ENCODE assay signal across 8 mouse cellular contexts in the genomic region with DNA sequence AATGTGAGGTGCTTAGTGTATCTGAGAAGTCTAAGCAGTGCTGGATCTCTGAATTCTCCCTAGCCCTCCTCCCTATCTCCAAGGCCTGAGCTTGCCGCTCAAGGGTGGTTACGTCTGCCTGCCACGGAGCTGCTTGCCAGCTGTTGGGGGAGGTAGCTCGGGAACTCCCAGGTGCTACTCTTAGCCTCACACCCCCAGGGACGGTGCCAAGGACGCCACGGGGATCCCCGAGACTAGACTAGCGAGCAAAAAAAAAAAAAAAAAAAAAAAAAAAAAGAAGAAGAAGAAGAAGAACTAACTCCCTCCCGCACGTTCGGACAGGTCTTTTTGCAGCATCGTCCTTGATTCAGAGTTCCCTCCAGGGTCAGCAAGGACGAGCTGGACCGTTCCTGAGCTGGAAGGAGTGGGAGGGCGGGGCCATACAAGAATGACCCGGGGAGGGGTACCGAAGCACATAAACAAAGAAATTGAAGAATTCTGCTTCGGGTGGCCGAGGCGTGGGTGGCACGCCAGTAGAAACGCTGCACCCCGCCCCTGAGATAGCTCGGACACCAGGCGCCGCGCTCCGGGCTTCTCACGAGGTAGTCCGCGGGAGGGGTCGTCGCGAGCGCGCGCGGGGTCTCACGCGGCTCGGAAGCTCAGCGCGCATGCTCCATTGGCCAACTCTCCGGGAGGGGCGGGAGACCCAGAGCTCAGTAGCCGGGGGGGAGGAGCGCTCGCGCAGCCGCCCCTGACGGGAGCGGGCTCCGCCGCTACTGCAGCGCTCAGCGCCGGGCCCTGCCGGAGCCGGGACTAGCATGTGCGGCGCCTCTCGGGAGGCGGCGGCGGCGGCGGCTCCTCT. TPM values are rescaled to one million over a fixed set of nuclear protein-coding genes. Genes with fewer than 3 reads are reported as not detected.
DNase-seq lines count a peak whose midpoint lies in the region; ATAC-seq and TF ChIP-seq lines count a peak whose summit lies in the region.

TSS of gene Carmil3 (plus strand) at position 291 of the 841 bp plus-strand sequence.

- intact Hi-C loops in left cerebral cortex, adult 2 months (cut with DNase I): no loop called here

- CTCF ChIA-PET in Patski (lab: Charles Lee): interaction anchor here (0.7 to 2.3 kb wide), 4 partner anchors 12 to 186 kb away, joined by 3 to 15 read pairs (median 4); partner anchors contain the start of gene Dhrs4

- WGBS in hindbrain, embryonic 16.5 days: 1% methylated on average over 57 of the region's 68 CpGs

- POLR2A ChIA-PET in Patski (lab: Charles Lee): interaction anchor here (1.7 kb wide), 1 partner anchor 11 kb away, joined by 5 read pairs; no protein-coding TSS in a partner anchor

- H3K36me3 ChIP-seq in hindbrain, embryonic 16.5 days (ENCODE audit: control insufficient read depth, insufficient read depth, low read length): no peaks in the 10 kb centered on the region; the same call in 1 of the 2 replicates

- H3K4me3 ChIP-seq in hindbrain, embryonic 16.5 days (ENCODE audit: low read length): peak within 1 kb of the TSS; percentile 90
- peak within 1 kb of the TSS; percentile 92 for H3K4me3 ChIP-seq in left cerebral cortex, adult 2 months

- in situ Hi-C loops in Patski (cut with MboI; ENCODE audit: low pct_unique_long_range_greater_than_20kb): loop anchor here (10.0 kb wide), 2 partner anchors 64 to 124 kb away; partner anchors contain the start of gene Rec8

- DNase-seq in Patski (ENCODE audit: low read depth, low spot score): no peak
- peak; percentile 90 to 94 for DNase-seq in cerebellum, postnatal 14 days
- DNase-seq in frontal cortex, postnatal 36 days (ENCODE audit: low spot score in 2 of 2): peak; percentile 82 to 85
- DNase-seq in left cerebral cortex, adult 2 months (ENCODE audit: extremely low spot score in 1 of 2, low spot score in 2 of 2): peak; percentile 83 to 88
- peak; percentile 53 for DNase-seq in lung, postnatal 36 days
- DNase-seq in retina, postnatal 7 days (ENCODE audit: low read depth, low spot score): peak; percentile 82
- peak; percentile 35 for DNase-seq in urinary bladder, postnatal 25 days (ENCODE audit: low spot score)

- no peaks in the 10 kb centered on the region for H3K27me3 ChIP-seq in Patski
- H3K27me3 ChIP-seq in hindbrain, embryonic 16.5 days (replicated peaks; ENCODE audit: control insufficient read depth, insufficient read depth, low read length): no peaks in the 10 kb centered on the region

- no peak for TF ChIP-seq CTCF in Patski (IDR thresholded peaks at IDR 0.05)
- no peak for TF ChIP-seq CTCF in left cerebral cortex, adult 2 months (IDR thresholded peaks at IDR 0.05)

- ATAC-seq in Patski: peak; percentile 78
- peak; percentile 93 for ATAC-seq in hindbrain, embryonic 16.5 days

- H3K9me3 ChIP-seq in hindbrain, embryonic 16.5 days (ENCODE audit: control insufficient read depth, low read length): no peaks in the 10 kb centered on the region

- H3K9ac ChIP-seq in hindbrain, embryonic 16.5 days (ENCODE audit: low read depth, low read length): peak within 1 kb of the TSS; percentile 93

- H3K4me1 ChIP-seq in hindbrain, embryonic 16.5 days (ENCODE audit: control insufficient read depth, insufficient read depth, low read depth, low read length): peaks cover 14% of the 10 kb centered on the region

- H3K27ac ChIP-seq in hindbrain, embryonic 16.5 days (ENCODE audit: low read depth, low read length): peak within 1 kb of the TSS; percentile 97
- peak within 1 kb of the TSS; percentile 81 for H3K27ac ChIP-seq in left cerebral cortex, adult 2 months

- H3K4me2 ChIP-seq in hindbrain, embryonic 16.5 days (ENCODE audit: low read length): peak within 1 kb of the TSS; percentile 84

RNA-seq across cellular contexts. Expression of gene Carmil3, which starts in this region (rescaled TPM):
- polyA plus RNA-seq in Patski (2021): 2.6 TPM
- polyA plus RNA-seq in hindbrain, embryonic 16.5 days (2015; fragmentation: Nextera tagmentation; extraction: Ambion mirVana): 22.9 and 26.2 TPM in 2 replicates
- total RNA-seq in left cerebral cortex, adult 2 months (2021): 10 to 100 TPM; 48.6 to 55.8 TPM
